Mouse (Mus musculus) liver, embryonic 11.5 days (tissue): ENCODE results near the gene Rec114. TPM values are rescaled to one million over a fixed set of nuclear protein-coding genes. Genes with fewer than 3 reads are reported as not detected.

Source experiments
- ATAC-seq: fragments of 200-750 bp; cut with Nextera tagmentation; replicated peaks from 2 replicates; pipeline ENCODE4 v1.8.0; 2017; ENCODE audit warnings: moderate number of reproducible peaks, mild to moderate bottlenecking, moderate TSS enrichment, moderate library complexity; ENCODE audit not compliant: low FRiP score
- DNase-seq: peaks from one replicate; pipeline ENCODE4 v3.0.0-alpha.2; 2017; ENCODE audit warnings: low spot score
- H3K27ac ChIP-seq: fragments of 300-500 bp; sonication (generic); 2 replicates; pipeline ENCODE4 v1.5.1; 2014; ENCODE audit warnings: mild to moderate bottlenecking, low read depth, low read length, control low read depth
- H3K27me3 ChIP-seq: fragments of 300-500 bp; sonication (generic); replicated peaks from 2 replicates; pipeline ENCODE4 v1.6.1; 2014; ENCODE audit warnings: low read length, mixed read lengths; ENCODE audit not compliant: control insufficient read depth, insufficient read depth
- H3K36me3 ChIP-seq: fragments of 300-500 bp; sonication (generic); 2 replicates; pipeline ENCODE4 v1.6.1; 2014; ENCODE audit warnings: mild to moderate bottlenecking, low read length, moderate library complexity, mixed read lengths; ENCODE audit not compliant: control insufficient read depth, insufficient read depth
- H3K4me1 ChIP-seq: fragments of 300-500 bp; sonication (generic); replicated peaks from 2 replicates; pipeline ENCODE4 v1.6.1; 2014; ENCODE audit warnings: low read length, mixed read lengths; ENCODE audit not compliant: control insufficient read depth, insufficient read depth
- H3K4me2 ChIP-seq: fragments of 300-500 bp; sonication (generic); 2 replicates; pipeline ENCODE4 v1.6.1; 2014; ENCODE audit warnings: mild to moderate bottlenecking, control low read depth, moderate library complexity
- H3K4me3 ChIP-seq: fragments of 300-500 bp; sonication (generic); 2 replicates; pipeline ENCODE4 v1.5.1; 2014; ENCODE audit warnings: low read depth, low read length, control low read depth
- H3K9ac ChIP-seq: fragments of 300-500 bp; sonication (generic); 2 replicates; pipeline ENCODE4 v1.6.1; 2014; ENCODE audit warnings: low read depth, low read length, control low read depth
- H3K9me3 ChIP-seq: fragments of 300-500 bp; sonication (generic); 2 replicates; pipeline ENCODE4 v1.6.1; 2016; ENCODE audit warnings: low read length, inconsistent platforms, mixed read lengths; ENCODE audit not compliant: control insufficient read depth
- WGBS: fragments of 180-500 bp; shearing (Covaris S2); extraction: QIAGEN DNeasy Blood & Tissue Kit; methylation state at CpG from one replicate; pipeline ENCODE4 v1.1.7; 2014; 5-methylcytosine and 5-hydroxymethylcytosine counted together
- polyA plus RNA-seq: library from polyadenylated mRNA; unstranded; fragments of >200 nt; fragmentation: Nextera tagmentation; extraction: Ambion mirVana; gene quantifications from 2 replicates; pipeline ENCODE4 v1.2.1, GENCODE M21; 2014

Gene Rec114
- polyA plus RNA-seq, 1 experiment from 2014 or later = 19.1 TPM

DNA sequence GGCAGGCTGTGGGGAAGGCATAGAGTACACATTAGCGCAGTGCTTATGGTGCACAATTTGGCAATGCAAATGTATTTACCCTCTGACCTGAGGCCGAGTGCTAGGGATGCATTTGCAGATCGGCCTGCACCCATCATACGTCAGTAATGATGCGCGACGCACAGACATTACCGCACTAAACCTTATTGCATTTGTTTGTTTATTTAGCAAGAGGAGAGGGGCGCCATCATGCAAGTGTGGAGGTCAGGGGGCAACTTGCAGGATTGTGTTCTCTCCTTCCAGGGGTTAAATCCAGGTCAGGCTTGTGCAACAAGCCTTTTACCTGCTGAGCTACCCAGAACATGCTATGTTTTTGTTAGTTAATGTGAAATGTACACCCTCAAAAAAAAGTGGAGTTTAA is 76.5 kb downstream of the Rec114 start:
- H3K9ac ChIP-seq = no peak overlapping the region
- H3K4me2 ChIP-seq = no peak overlapping the region
- ATAC-seq (no peak), DNase-seq (no peak)
- no peaks in the 10 kb centered on the region for H3K27me3 ChIP-seq
- H3K27ac ChIP-seq = no peak overlapping the region
- no peak overlapping the region for H3K4me3 ChIP-seq
- H3K9me3 ChIP-seq = no peaks in the 10 kb centered on the region
- peaks cover 10% of the 10 kb centered on the region for H3K4me1 ChIP-seq
- H3K36me3 ChIP-seq = peaks cover 4% of the 10 kb centered on the region
- 75% methylated on average over 9 of the region's 9 CpGs for WGBS

DNA sequence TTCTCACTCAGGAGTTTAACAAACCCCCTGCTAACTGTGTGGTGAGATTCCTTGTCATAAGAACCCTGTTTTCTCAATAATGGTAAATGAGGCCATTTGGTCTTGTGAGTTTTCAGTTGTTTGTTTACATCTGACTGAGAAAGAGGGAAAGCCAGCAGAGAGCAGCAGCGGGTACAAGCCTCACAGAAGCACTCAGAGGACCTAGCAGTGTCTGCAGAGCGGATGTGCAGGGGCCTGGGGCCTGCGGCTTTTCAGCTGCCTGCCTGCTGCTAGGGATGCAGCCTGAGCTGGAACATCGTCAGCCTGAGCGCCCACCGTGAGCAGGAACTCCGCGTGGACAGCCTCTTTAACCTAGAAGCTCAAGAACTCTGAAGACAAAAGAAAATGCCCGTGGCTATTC is 77.6 kb downstream of the Rec114 start:
- H3K4me2 ChIP-seq = no peak overlapping the region
- no peak overlapping the region for H3K4me3 ChIP-seq
- ATAC-seq (no peak), DNase-seq (no peak)
- H3K27me3 ChIP-seq = no peaks in the 10 kb centered on the region
- no peaks in the 10 kb centered on the region for H3K9me3 ChIP-seq
- H3K27ac ChIP-seq = no peak overlapping the region
- peaks cover 16% of the 10 kb centered on the region for H3K4me1 ChIP-seq
- 69% methylated on average over 9 of the region's 9 CpGs for WGBS
- peaks cover 13% of the 10 kb centered on the region for H3K36me3 ChIP-seq
- H3K9ac ChIP-seq = no peak overlapping the region

DNA sequence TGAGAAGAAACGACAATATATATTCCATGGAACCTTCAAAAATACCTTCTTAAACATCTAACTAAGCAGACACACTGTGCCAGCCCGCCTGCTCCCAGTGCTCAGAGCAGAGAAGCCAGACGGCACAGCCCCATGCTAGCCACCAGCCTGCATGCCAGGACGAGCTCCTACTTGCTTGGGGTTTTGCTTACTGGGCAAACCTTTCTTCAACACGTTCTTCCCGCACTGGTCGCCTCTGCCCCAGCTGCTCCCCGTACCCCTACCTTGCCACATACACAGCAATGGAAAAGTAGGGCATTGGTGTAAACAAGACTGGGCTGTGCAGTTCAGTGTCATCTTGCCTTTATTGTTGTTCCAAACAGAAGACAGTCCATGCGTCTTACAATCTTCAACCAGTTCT is 78.3 kb downstream of the Rec114 start:
- Histone ChIP-seq H3K27me3 (no peaks in the 10 kb centered on the region), H3K27ac (no peak overlapping the region), H3K4me3 (no peak overlapping the region), H3K4me2 (no peak overlapping the region), H3K9me3 (no peaks in the 10 kb centered on the region), H3K4me1 (peaks cover 19% of the 10 kb centered on the region), H3K9ac (no peak overlapping the region), H3K36me3 (peaks cover 15% of the 10 kb centered on the region)
- no peak for ATAC-seq
- DNase-seq = no peak
- WGBS = 86% methylated on average over 9 of the region's 9 CpGs

DNA sequence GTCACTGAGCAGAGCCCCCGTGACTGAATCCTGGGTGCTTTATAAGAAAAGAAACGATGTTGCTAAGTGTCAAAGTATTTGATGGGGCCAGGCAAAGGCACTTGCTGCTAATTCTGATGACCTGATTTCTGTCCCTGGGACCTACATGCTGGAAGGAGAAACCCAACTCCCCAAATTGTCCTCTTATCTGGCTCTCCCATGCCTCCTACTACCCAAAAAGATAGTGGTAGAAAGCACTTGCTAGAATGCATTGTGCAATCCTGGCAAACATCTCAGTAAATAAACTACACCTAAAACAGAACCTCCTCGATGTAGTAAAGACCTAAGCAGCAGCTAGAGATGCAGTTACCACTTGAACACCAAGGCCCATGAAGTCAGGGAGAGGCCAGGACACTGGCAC is 81.0 kb downstream of the Rec114 start:
- peak overlapping the region; percentile 79 for H3K27ac ChIP-seq
- ATAC-seq = peak; percentile 37
- H3K36me3 ChIP-seq = peaks cover 16% of the 10 kb centered on the region
- no peak overlapping the region for H3K4me3 ChIP-seq
- peak; percentile 31 for DNase-seq
- H3K9ac ChIP-seq = peak overlapping the region; percentile 10; the same call in 1 of the 2 replicates
- H3K4me1 ChIP-seq = peaks cover 43% of the 10 kb centered on the region
- peak overlapping the region; percentile 34; the same call in 1 of the 2 replicates for H3K4me2 ChIP-seq
- H3K27me3 ChIP-seq = no peaks in the 10 kb centered on the region
- 60% methylated on average over 3 of the region's 3 CpGs for WGBS
- H3K9me3 ChIP-seq = no peaks in the 10 kb centered on the region

DNA sequence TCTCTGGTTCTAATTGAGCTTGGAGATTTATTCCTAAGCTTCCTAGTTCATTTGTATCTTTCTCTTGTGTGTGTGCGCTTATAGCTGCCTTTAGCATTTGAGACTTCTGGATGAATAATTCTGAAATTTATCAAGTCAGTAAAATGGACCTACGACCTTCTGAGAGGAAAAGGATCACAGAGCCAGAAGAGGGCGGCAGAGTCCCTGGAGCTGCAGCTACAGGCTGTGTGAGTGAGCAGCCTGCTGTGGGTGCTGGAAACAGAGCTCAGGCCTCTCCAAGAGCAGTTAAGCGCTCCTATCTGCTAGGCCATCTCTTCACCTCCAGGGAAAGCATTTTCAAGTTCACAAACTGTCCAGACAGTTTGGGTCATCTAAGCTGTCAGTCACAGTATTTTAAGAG is 81.8 kb downstream of the Rec114 start:
- Histone ChIP-seq H3K9me3 (no peaks in the 10 kb centered on the region), H3K36me3 (peaks cover 16% of the 10 kb centered on the region), H3K27me3 (no peaks in the 10 kb centered on the region), H3K4me2 (no peak overlapping the region), H3K4me3 (no peak overlapping the region), H3K27ac (peak overlapping the region; percentile 79), H3K4me1 (peaks cover 50% of the 10 kb centered on the region), H3K9ac (no peak overlapping the region)
- peak; percentile 29 for DNase-seq
- ATAC-seq = no peak
- 85% methylated on average over 4 of the region's 4 CpGs for WGBS

DNA sequence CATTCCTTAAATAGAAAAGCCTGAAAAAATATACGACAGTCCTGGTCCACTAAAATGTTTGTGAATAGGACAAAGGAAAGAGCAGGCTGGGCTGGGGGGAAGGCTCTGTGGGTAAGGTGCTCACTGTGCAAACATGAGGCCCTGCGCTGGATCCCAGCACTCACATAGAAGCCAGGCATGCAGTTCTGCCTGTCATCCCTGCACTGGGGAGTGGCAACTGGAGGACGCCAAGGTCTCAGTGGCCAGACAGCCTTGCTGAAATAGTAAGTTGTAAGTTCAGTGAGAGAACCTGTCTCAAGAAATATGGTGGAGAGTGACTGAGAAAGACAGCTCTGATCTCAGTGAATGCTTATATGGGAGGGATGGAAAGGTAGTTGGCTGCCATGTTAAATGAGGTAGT is 83.1 kb downstream of the Rec114 start:
- no peak overlapping the region for H3K4me3 ChIP-seq
- H3K4me1 ChIP-seq = peaks cover 56% of the 10 kb centered on the region
- no peak for ATAC-seq
- peak; percentile 24 for DNase-seq
- H3K9me3 ChIP-seq = no peaks in the 10 kb centered on the region
- WGBS = 87% methylated on average over 3 of the region's 3 CpGs
- no peak overlapping the region for H3K4me2 ChIP-seq
- H3K9ac ChIP-seq = peak overlapping the region; percentile 43; the same call in 1 of the 2 replicates
- no peaks in the 10 kb centered on the region for H3K27me3 ChIP-seq
- H3K27ac ChIP-seq = peak overlapping the region; percentile 79
- peaks cover 18% of the 10 kb centered on the region for H3K36me3 ChIP-seq

DNA sequence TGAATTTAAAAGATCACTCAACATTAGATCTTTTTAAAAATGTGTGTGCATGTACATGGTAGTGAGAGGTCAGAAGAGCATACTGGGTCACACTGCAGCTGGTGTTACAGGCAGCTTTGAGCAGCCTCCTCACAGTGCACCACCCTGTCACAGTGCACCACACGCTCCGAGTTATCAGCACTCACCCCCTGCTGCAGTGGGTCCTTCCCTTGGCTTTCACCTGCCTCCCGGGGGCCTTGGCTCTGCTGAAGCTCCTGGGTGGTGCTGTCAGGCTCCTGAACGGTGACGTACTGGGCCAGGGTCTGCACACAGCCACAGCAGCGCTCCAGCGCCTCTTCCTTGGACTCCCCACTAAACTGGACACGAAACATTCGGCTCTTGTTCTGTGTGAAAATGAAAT is 83.8 kb downstream of the Rec114 start:
- H3K4me1 ChIP-seq = peaks cover 58% of the 10 kb centered on the region
- H3K4me2 ChIP-seq = peak overlapping the region; percentile 27; the same call in 1 of the 2 replicates
- peak overlapping the region; percentile 64 for H3K9ac ChIP-seq
- no peak overlapping the region for H3K4me3 ChIP-seq
- H3K27ac ChIP-seq = peak overlapping the region; percentile 98
- no peaks in the 10 kb centered on the region for H3K27me3 ChIP-seq
- ATAC-seq (peak; percentile 81), DNase-seq (peak; percentile 49)
- H3K9me3 ChIP-seq = no peaks in the 10 kb centered on the region
- 57% methylated on average over 9 of the region's 9 CpGs for WGBS
- H3K36me3 ChIP-seq = peaks cover 18% of the 10 kb centered on the region

DNA sequence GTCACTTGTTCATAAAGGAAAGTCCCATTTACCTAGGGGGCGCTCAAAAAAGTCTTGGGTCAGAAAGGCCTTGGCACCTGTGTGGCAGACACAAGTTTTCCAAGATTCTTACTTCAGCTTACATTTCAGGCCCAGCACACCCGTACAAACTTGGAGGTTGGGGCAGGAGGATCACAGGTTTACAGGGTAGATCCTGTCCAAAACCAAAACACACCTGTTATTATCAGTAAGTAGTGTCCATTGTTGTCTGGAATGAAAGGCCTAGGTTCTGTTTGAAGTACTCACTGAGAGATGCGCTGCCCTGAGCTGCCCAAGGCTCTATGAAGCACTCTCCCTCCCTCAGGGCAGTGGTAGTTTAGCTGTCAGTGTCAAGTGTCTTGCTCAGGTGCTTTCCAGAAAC is 84.4 kb downstream of the Rec114 start:
- H3K4me1 ChIP-seq = peaks cover 64% of the 10 kb centered on the region

DNA sequence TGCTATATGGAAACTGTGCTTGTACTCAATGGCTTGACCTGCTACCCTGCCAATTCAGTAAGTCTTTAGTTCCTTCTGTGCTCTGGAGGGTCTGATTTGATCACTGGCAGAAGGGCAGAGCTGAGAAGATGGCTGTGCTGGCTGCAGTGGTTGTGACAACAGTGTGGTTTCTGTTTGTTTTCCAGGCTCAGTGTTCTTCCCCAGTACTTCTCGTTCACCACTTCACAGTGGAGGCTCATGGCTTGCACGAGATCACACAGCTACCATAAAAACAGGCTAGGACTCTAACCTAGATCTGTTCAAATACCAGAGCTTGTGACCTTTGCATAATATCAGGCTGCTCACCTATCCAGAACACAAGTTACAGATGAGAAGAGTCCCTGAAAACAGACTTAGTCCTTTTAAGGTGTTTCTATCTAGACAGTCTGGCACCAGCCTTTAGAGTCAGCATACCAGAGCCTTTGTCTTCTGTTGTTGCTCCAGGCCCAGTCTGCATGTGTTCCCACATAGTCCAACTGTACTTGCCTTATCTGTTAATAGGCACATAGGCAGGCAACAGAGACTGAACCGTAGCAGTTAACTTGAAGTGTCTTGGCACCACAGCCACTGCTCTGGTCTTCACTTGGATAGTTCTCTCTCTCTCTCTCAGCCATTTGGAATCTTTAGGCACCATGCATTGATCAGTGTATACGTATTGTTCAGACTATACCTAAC is 85.0 kb downstream of the Rec114 start:
- H3K9ac ChIP-seq = peak overlapping the region; percentile 47
- no peaks in the 10 kb centered on the region for H3K27me3 ChIP-seq
- peaks cover 16% of the 10 kb centered on the region for H3K36me3 ChIP-seq
- H3K4me3 ChIP-seq = no peak overlapping the region
- 56% methylated on average over 4 of the region's 4 CpGs for WGBS
- H3K27ac ChIP-seq = peak overlapping the region; percentile 98
- peak; percentile 31 for DNase-seq
- no peaks in the 10 kb centered on the region for H3K9me3 ChIP-seq
- no peak for ATAC-seq
- no peak overlapping the region for H3K4me2 ChIP-seq
- peaks cover 64% of the 10 kb centered on the region for H3K4me1 ChIP-seq

More for the DNA sequence above, 84.4 kb downstream of the Rec114 start:
- H3K4me2 ChIP-seq = no peak overlapping the region
- no peak overlapping the region for H3K4me3 ChIP-seq
- H3K9me3 ChIP-seq = no peaks in the 10 kb centered on the region
- WGBS = 72% methylated on average over 3 of the region's 3 CpGs
- H3K27me3 ChIP-seq = no peaks in the 10 kb centered on the region
- H3K9ac ChIP-seq = peak overlapping the region; percentile 64; the same call in 1 of the 2 replicates
- ATAC-seq (no peak), DNase-seq (no peak)
- peaks cover 18% of the 10 kb centered on the region for H3K36me3 ChIP-seq
- H3K27ac ChIP-seq = peak overlapping the region; percentile 98
